Mouse (Mus musculus): ENCODE measurements at regions not wholly inside any gene's neighbourhood (a gene's known extent, or its start where the extent isn't known, plus 50 kb on each side); places are given as distances from the start of the nearest gene placed in this dataset.

- Histone ChIP-seq H3K27me3 (ENCODE audit: control insufficient read depth, insufficient read depth, low read length, poor library complexity, severe bottlenecking) (no peaks in the 10 kb centered on the region), H3K36me3 (ENCODE audit: control insufficient read depth, insufficient read depth, low read length, poor library complexity, severe bottlenecking) (no peaks in the 10 kb centered on the region)
- peak; percentile 57 for DNase-seq (ENCODE audit: low read depth, low spot score)
Observed at GRCm38 (mm10) chr9:14175041-14175881, 99.6 kb upstream of the Sesn3 start.

- Histone ChIP-seq H3K27me3 (ENCODE audit: control insufficient read depth, insufficient read depth, low read length, poor library complexity, severe bottlenecking) (no peaks in the 10 kb centered on the region), H3K36me3 (ENCODE audit: control insufficient read depth, insufficient read depth, low read length, poor library complexity, severe bottlenecking) (no peaks in the 10 kb centered on the region)
- DNase-seq (ENCODE audit: low read depth, low spot score): no peak
Observed at GRCm38 (mm10) chr9:14179777-14180176, 95.1 kb upstream of the Sesn3 start.

GRCm38 (mm10) chr9:14184261-14184660, 90.6 kb upstream of the Sesn3 start:
- Histone ChIP-seq H3K27me3 (ENCODE audit: control insufficient read depth, insufficient read depth, low read length, poor library complexity, severe bottlenecking) (no peaks in the 10 kb centered on the region), H3K36me3 (ENCODE audit: control insufficient read depth, insufficient read depth, low read length, poor library complexity, severe bottlenecking) (no peaks in the 10 kb centered on the region)
- no peak for DNase-seq (ENCODE audit: low read depth, low spot score)

- no peaks in the 10 kb centered on the region for H3K27me3 ChIP-seq (ENCODE audit: control insufficient read depth, insufficient read depth, low read length, poor library complexity, severe bottlenecking)
- H3K36me3 ChIP-seq (ENCODE audit: control insufficient read depth, insufficient read depth, low read length, poor library complexity, severe bottlenecking): no peaks in the 10 kb centered on the region
- DNase-seq (ENCODE audit: low read depth, low spot score): no peak
Observed at GRCm38 (mm10) chr9:14185681-14186080, 89.2 kb upstream of the Sesn3 start.

- no peaks in the 10 kb centered on the region for H3K36me3 ChIP-seq (ENCODE audit: control insufficient read depth, insufficient read depth, low read length, poor library complexity, severe bottlenecking)
- H3K27me3 ChIP-seq (ENCODE audit: control insufficient read depth, insufficient read depth, low read length, poor library complexity, severe bottlenecking): no peaks in the 10 kb centered on the region
- DNase-seq (ENCODE audit: low read depth, low spot score): no peak
Observed at GRCm38 (mm10) chr9:14187753-14188152, 87.1 kb upstream of the Sesn3 start.

GRCm38 (mm10) chr9:14188504-14188903, 86.4 kb upstream of the Sesn3 start:
- Histone ChIP-seq H3K27me3 (ENCODE audit: control insufficient read depth, insufficient read depth, low read length, poor library complexity, severe bottlenecking) (no peaks in the 10 kb centered on the region), H3K36me3 (ENCODE audit: control insufficient read depth, insufficient read depth, low read length, poor library complexity, severe bottlenecking) (no peaks in the 10 kb centered on the region)
- no peak for DNase-seq (ENCODE audit: low read depth, low spot score)

- Histone ChIP-seq H3K27me3 (ENCODE audit: control insufficient read depth, insufficient read depth, low read length, poor library complexity, severe bottlenecking) (no peaks in the 10 kb centered on the region), H3K36me3 (ENCODE audit: control insufficient read depth, insufficient read depth, low read length, poor library complexity, severe bottlenecking) (no peaks in the 10 kb centered on the region)
- DNase-seq (ENCODE audit: low read depth, low spot score): no peak
Observed at GRCm38 (mm10) chr9:14190660-14191059, 84.2 kb upstream of the Sesn3 start.

GRCm38 (mm10) chr9:14194748-14195147, 80.1 kb upstream of the Sesn3 start:
- Histone ChIP-seq H3K36me3 (ENCODE audit: control insufficient read depth, insufficient read depth, low read length, poor library complexity, severe bottlenecking) (no peaks in the 10 kb centered on the region), H3K27me3 (ENCODE audit: control insufficient read depth, insufficient read depth, low read length, poor library complexity, severe bottlenecking) (no peaks in the 10 kb centered on the region)
- DNase-seq (ENCODE audit: low read depth, low spot score): no peak

GRCm38 (mm10) chr9:14199116-14199515, 75.8 kb upstream of the Sesn3 start:
- H3K27me3 ChIP-seq (ENCODE audit: control insufficient read depth, insufficient read depth, low read length, poor library complexity, severe bottlenecking): no peaks in the 10 kb centered on the region
- no peaks in the 10 kb centered on the region for H3K36me3 ChIP-seq (ENCODE audit: control insufficient read depth, insufficient read depth, low read length, poor library complexity, severe bottlenecking)
- DNase-seq (ENCODE audit: low read depth, low spot score): no peak

- no peaks in the 10 kb centered on the region for H3K36me3 ChIP-seq (ENCODE audit: control insufficient read depth, insufficient read depth, low read length, poor library complexity, severe bottlenecking)
- H3K27me3 ChIP-seq (ENCODE audit: control insufficient read depth, insufficient read depth, low read length, poor library complexity, severe bottlenecking): no peaks in the 10 kb centered on the region
- DNase-seq (ENCODE audit: low read depth, low spot score): peak; percentile 29
Observed at GRCm38 (mm10) chr9:14199983-14200700, 74.7 kb upstream of the Sesn3 start.

GRCm38 (mm10) chr9:14200852-14201251, 74.0 kb upstream of the Sesn3 start:
- Histone ChIP-seq H3K27me3 (ENCODE audit: control insufficient read depth, insufficient read depth, low read length, poor library complexity, severe bottlenecking) (no peaks in the 10 kb centered on the region), H3K36me3 (ENCODE audit: control insufficient read depth, insufficient read depth, low read length, poor library complexity, severe bottlenecking) (no peaks in the 10 kb centered on the region)
- DNase-seq (ENCODE audit: low read depth, low spot score): no peak

- DNase-seq (ENCODE audit: low read depth, low spot score): no peak
- no peaks in the 10 kb centered on the region for H3K27me3 ChIP-seq (ENCODE audit: control insufficient read depth, insufficient read depth, low read length, poor library complexity, severe bottlenecking)
- H3K36me3 ChIP-seq (ENCODE audit: control insufficient read depth, insufficient read depth, low read length, poor library complexity, severe bottlenecking): no peaks in the 10 kb centered on the region
Observed at GRCm38 (mm10) chr9:14202551-14203306, 72.1 kb upstream of the Sesn3 start.

GRCm38 (mm10) chr9:14203307-14203695, 71.6 kb upstream of the Sesn3 start:
- no peak for DNase-seq (ENCODE audit: low read depth, low spot score)
- Histone ChIP-seq H3K27me3 (ENCODE audit: control insufficient read depth, insufficient read depth, low read length, poor library complexity, severe bottlenecking) (no peaks in the 10 kb centered on the region), H3K36me3 (ENCODE audit: control insufficient read depth, insufficient read depth, low read length, poor library complexity, severe bottlenecking) (no peaks in the 10 kb centered on the region)

- Histone ChIP-seq H3K36me3 (ENCODE audit: control insufficient read depth, insufficient read depth, low read length, poor library complexity, severe bottlenecking) (no peaks in the 10 kb centered on the region), H3K27me3 (ENCODE audit: control insufficient read depth, insufficient read depth, low read length, poor library complexity, severe bottlenecking) (no peaks in the 10 kb centered on the region)
- DNase-seq (ENCODE audit: low read depth, low spot score): no peak
Observed at GRCm38 (mm10) chr9:14203768-14204416, 71.0 kb upstream of the Sesn3 start.
